Mouse (Mus musculus): ENCODE results near the gene Spp1.

Gene Spp1

DNA sequence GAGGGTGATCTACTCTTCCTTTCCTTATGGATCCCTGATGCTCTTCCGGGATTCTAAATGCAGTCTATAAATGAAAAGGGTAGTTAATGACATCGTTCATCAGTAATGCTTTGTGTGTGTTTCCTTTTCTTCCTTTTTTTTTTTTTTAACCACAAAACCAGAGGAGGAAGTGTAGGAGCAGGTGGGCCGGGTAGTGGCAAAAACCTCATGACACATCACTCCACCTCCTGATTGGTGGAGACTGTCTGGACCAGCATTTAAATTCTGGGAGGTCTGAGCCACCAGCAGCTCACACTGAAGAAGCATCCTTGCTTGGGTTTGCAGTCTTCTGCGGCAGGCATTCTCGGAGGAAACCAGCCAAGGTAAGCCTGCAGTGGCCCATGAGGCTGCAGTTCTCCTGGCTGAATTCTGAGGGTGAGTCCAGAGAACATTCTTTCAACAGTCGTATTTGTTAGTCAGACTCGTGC lies at the start of gene Spp1:
Gene Spp1, plus strand, starts transcription at position 284 of the 467 bp plus-strand sequence.
- CTCF ChIA-PET, result interaction anchor here in 3 of 4 experiments (0.7 to 1.4 kb wide), 3 partner anchors 8 to 507 kb away, joined by 3 to 6 read pairs (median 5); no protein-coding TSS in a partner anchor
- POLR2A ChIA-PET, result interaction anchor here (0.5 to 5.8 kb wide), 59 partner anchors 8 to 1910 kb away, joined by 3 to 114 read pairs (median 5); partner anchors contain the start of genes Pkd2 (in 3 of the 4) and BC005561 (in 1 of the 4)

DNA sequence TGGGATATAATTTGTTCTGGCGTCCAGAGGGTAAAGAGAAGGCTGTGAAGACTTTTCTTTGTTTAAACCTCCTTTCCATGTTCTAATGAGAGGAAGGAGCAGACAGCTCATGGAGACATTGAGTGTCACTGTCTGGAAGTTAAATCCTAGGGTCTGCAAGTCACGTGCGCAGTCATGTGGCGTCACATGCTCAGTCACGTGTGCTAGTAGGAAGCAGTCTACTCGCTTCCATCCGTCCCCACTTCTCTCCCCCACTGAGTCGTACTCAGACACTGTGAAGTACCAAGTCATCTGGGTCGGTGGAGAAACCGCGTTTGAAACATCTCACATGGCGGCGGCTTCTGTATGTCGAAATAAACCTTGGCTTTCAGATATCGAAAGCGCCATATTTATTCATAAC lies 49.4 kb upstream of the Spp1 start:
- POLR2A ChIA-PET, result interaction anchor here in 3 of 4 experiments (0.6 to 2.1 kb wide), 5 partner anchors 11 to 277 kb away, joined by 3 to 7 read pairs (median 4); no protein-coding TSS in a partner anchor
- CTCF ChIA-PET, result no interaction called here

DNA sequence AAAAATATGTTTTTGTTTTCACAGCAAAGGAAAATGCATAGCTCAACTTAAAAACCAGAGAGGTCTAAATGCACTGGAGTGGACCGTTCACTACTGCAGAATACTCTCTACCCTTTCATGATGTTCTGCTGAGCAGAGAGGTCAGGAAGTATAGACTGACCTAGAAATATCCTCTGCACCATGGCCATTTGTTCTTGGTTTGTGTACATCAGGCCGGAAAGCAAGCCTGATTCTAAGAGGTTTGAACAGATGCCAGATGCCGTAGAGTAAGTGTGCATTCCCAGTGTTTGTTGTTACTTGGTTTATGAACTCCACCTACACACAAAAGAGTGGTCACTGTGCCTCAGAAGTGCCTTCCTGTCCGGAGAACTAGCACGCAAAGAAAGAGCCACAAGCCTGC lies 48.0 kb upstream of the Spp1 start:
- ChIA-PET POLR2A (interaction anchor here in 3 of 4 experiments (1.2 to 2.1 kb wide), 3 partner anchors 9 to 94 kb away, joined by 4 to 9 read pairs (median 7); no protein-coding TSS in a partner anchor), CTCF (no interaction called here)

- ChIA-PET CTCF (interaction anchor here in 1 of 4 experiments (0.6 kb wide), 1 partner anchor 8 kb away, joined by 3 read pairs; no protein-coding TSS in a partner anchor), POLR2A (no interaction called here)
Measured at GRCm38 (mm10) chr5:104390962-104391361, 44.0 kb upstream of the Spp1 start.

- ChIA-PET POLR2A (no interaction called here), CTCF (no interaction called here)
Measured at GRCm38 (mm10) chr5:104392784-104393183, 42.1 kb upstream of the Spp1 start.

DNA sequence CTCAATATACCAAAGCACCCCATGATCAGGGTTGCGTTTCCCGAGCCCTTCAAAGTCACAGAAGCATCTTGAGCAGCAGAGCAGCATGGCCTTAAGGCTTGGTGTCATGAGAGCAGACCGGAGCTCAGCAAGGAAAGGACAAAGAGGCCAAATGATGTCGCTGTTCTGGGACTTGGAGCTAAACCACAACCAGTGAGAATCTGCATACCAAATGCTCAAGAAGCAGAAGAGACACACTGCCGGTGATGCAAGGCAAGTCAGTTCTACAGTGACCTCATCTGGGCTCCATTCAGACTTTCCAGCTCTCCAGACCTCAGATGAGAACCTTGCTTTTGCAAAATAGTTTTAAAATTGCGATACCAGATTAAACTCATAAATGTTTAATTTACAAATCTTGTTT lies 38.6 kb upstream of the Spp1 start:
- ChIA-PET CTCF (no interaction called here), POLR2A (interaction anchor here in 3 of 4 experiments (0.9 to 2.1 kb wide), 5 partner anchors 10 to 99 kb away, joined by 3 to 7 read pairs (median 4); no protein-coding TSS in a partner anchor)

DNA sequence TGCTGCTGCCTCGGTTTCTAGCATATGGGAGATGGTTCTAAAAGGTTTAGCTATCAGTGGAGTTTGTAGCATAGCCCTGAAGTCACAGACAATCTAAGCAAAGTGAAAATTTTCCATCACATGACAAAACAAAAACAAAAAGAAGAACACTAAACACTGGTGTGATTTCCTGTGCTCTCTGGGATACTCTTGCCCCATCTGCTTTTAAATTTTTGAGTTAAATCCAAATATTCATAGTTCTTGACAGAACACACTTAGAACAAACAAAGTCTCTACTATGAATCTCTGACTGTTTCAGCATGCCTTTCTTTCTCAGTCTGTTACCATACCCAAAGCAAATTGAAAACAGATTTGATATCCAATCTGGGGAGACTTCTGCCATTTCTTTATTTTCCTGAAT lies 36.9 kb upstream of the Spp1 start:
- POLR2A ChIA-PET, result no interaction called here
- CTCF ChIA-PET, result no interaction called here

DNA sequence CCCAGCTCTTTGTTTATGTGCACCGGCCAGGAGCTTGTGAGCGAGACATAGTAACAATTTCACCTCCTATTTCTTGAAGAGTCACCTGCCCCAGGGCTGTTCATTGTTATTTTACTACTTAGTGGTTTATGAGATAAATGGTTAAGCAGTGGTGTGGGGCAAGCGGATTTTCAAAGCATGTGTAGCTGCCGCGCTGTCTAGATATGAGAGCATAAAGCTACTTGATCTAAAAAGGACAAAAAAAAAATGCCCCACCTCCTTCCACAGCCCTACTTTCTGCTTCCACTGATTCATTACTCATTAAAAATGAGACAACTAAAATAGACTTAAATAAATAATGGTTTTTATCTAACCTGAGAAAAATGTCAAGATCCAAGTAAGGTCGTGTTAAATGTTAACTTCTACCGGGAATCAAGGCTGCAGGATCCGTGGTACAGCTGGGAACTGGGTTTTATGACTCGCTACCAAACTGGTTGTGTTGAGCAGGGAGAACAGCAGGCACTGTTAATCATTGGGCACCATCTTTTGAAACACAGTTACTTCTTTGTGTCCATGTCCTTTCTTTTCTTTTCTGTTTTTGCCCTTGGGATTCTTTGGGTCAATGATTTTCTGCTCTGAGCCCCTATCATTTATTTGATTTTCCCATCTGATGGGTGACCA lies 35.5 kb upstream of the Spp1 start:
- POLR2A ChIA-PET, result interaction anchor here in 1 of 4 experiments (0.8 to 1.5 kb wide), 5 partner anchors 9 to 67 kb away, joined by 3 to 5 read pairs (median 3); no protein-coding TSS in a partner anchor
- CTCF ChIA-PET, result interaction anchor here in 3 of 4 experiments (0.6 to 0.7 kb wide), 4 partner anchors 46 to 1951 kb away, joined by 3 to 5 read pairs (median 3); no protein-coding TSS in a partner anchor

GRCm38 (mm10) chr5:104399970-104400369 lies 34.9 kb upstream of the Spp1 start:
- CTCF ChIA-PET, result interaction anchor here in 3 of 4 experiments (0.6 to 0.7 kb wide), 3 partner anchors 46 to 1951 kb away, joined by 3 to 5 read pairs (median 3); no protein-coding TSS in a partner anchor

GRCm38 (mm10) chr5:104402651-104403050 lies 32.3 kb upstream of the Spp1 start:
- POLR2A ChIA-PET, result no interaction called here
- CTCF ChIA-PET, result interaction anchor here in 1 of 4 experiments (0.7 kb wide), 1 partner anchor 35 kb away, joined by 4 read pairs; no protein-coding TSS in a partner anchor

More at GRCm38 (mm10) chr5:104399970-104400369, 34.9 kb upstream of the Spp1 start:
- POLR2A ChIA-PET, result interaction anchor here in 1 of 4 experiments (1.2 to 1.5 kb wide), 2 partner anchors 9 to 66 kb away, joined by 3 to 5 read pairs; no protein-coding TSS in a partner anchor

- ChIA-PET POLR2A (no interaction called here), CTCF (interaction anchor here in 1 of 4 experiments (0.7 kb wide), 1 partner anchor 34 kb away, joined by 4 read pairs; no protein-coding TSS in a partner anchor)
Measured at GRCm38 (mm10) chr5:104403351-104403750, 31.6 kb upstream of the Spp1 start.

- CTCF ChIA-PET, result no interaction called here
- POLR2A ChIA-PET, result interaction anchor here in 3 of 4 experiments (0.6 to 1.9 kb wide), 3 partner anchors 21 to 146 kb away, joined by 3 to 4 read pairs (median 3); no protein-coding TSS in a partner anchor
Measured at GRCm38 (mm10) chr5:104404551-104404950, 30.4 kb upstream of the Spp1 start.

GRCm38 (mm10) chr5:104405051-104405450 lies 29.9 kb upstream of the Spp1 start:
- CTCF ChIA-PET, result no interaction called here
- POLR2A ChIA-PET, result interaction anchor here in 1 of 4 experiments (1.9 kb wide), 1 partner anchor 29 kb away, joined by 4 read pairs; no protein-coding TSS in a partner anchor

DNA sequence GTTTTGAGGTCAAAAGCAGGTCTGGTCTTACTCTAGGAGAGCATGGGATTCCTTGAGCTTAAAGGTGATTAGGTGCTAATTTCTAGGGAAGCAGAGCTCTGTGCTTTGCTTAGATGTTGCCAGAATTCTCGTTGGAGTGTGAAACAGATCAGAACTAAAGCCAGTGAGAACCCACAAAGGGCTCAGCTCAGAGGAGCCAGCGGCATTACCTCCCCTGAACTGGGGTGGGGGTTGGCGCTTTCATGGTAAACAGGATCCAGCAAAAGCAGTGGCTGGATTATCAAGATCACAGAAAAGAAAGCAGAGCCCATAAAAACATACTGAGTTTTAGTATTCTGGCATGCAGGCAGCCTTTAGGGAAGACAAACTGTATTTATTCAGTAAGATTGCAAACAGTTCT lies 28.2 kb upstream of the Spp1 start:
- ChIA-PET POLR2A (interaction anchor here in 1 of 4 experiments (1.3 kb wide), 1 partner anchor 36 kb away, joined by 4 read pairs; no protein-coding TSS in a partner anchor), CTCF (no interaction called here)

DNA sequence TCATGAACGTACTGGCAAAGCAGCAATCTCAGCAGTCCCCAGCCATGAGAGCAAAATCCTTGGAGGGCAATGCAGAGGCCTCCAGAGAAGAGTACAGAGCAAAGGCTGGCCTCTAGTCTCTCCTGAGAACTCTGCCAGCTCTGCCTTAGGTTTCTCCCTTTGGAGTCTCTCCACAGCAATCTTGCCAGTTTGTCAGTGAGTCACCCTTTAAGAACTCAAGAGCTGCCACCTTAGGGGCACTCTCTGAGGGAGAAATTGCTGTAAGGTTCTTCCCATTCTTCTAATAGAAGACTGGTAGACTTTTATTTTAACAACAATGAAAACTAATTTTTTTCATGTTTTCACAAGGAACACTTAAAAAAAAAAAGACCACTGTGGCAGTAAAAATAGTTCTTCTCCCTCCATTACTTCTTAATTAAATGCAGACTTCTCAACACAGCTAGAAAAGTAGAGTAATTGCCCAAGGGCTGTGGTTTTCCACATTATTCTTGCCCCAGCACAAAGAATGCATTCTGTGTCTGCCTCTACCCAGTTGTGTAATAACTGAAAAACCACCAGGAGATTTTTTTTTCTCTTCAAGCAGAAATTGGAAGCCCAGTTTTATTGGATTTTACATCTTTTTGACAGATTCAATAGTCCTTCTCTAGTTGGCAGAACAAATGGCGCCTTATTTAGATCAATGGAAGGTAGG lies 27.2 kb upstream of the Spp1 start:
- CTCF ChIA-PET, result no interaction called here
- POLR2A ChIA-PET, result interaction anchor here in 1 of 4 experiments (1.3 kb wide), 1 partner anchor 35 kb away, joined by 4 read pairs; no protein-coding TSS in a partner anchor

DNA sequence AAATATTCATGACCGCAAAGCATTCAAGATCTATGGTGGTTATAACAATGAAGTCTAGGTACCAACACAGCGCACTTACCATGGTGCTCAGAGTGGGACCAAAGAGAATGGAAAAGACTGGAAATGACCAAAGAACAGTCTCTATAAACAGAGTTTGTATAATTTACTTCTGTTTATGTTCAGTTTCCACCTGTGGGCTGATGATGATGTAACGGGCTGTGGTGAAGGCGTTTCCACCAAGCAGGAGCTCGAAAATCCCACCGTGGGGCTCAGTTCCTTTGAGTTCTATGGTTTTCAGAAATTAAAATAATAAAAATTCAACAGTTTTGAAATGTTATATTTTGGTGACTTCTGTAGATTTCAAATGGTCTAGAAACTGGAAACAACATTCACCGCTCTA lies 26.4 kb upstream of the Spp1 start:
- ChIA-PET POLR2A (interaction anchor here in 2 of 4 experiments (0.5 to 1.3 kb wide), 2 partner anchors 9 to 12 kb away, joined by 5 to 7 read pairs; no protein-coding TSS in a partner anchor), CTCF (no interaction called here)

- ChIA-PET POLR2A (interaction anchor here in 1 of 4 experiments (1.2 kb wide), 1 partner anchor 18 kb away, joined by 5 read pairs; the partner anchor contains the start of gene Spp1), CTCF (no interaction called here)
Measured at GRCm38 (mm10) chr5:104415999-104416398, 18.9 kb upstream of the Spp1 start.

GRCm38 (mm10) chr5:104417028-104417427 lies 17.9 kb upstream of the Spp1 start:
- CTCF ChIA-PET, result no interaction called here
- POLR2A ChIA-PET, result no interaction called here

DNA sequence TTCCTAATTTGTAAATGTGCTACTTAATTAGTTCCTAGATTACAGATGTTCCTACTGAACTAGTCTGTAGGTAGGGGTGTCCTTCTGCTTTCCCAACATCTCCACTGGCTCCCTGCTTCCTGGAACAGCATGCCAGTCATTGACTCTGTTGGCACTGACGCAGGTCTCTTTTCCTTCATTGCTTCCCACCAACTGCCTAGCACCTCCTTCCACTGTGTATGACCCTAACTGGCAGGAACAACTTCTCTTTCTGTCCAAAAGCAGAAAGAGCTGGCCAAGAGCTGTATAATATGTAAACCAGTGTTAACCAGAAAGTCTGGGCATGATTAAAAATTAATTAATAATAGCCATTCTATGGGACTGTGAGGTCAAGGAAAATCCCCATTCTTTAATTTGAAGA lies 17.2 kb upstream of the Spp1 start:
- ChIA-PET POLR2A (no interaction called here), CTCF (no interaction called here)
